Mouse (Mus musculus) cerebellum, adult 18-20 months (tissue): ENCODE data around the gene Zfp493.
A peak's percentile ranks its signal among the peaks of the same experiment; 100 is the strongest.
"Not testable (repeated sequence)": the region's sequence is repeated elsewhere in the genome, so short reads cannot be mapped to it uniquely, and the experiment has no call there.

Source experiments
- DNase-seq, 2 experiments: peaks; one replicate each; pipeline ENCODE4 v3.0.0; 2021

The Zfp493 gene

GRCm38 (mm10) chr13:67779265-67780221 lies at the start of gene Zfp493:
Gene Zfp493, plus strand, starts transcription at chr13:67779693.
- peak; percentile 73 to 86 for DNase-seq

- DNase-seq: not testable (repeated sequence)
Observed at GRCm38 (mm10) chr13:67734391-67734790, 45.1 kb upstream of the Zfp493 start.

- DNase-seq: no peak
Observed at GRCm38 (mm10) chr13:67742941-67743340, 36.6 kb upstream of the Zfp493 start.

- no peak for DNase-seq
Observed at GRCm38 (mm10) chr13:67743896-67744295, 35.6 kb upstream of the Zfp493 start.

GRCm38 (mm10) chr13:67754333-67755306 lies 24.9 kb upstream of the Zfp493 start, which contains the start of gene Zfp85:
Gene Zfp85, minus strand, starts transcription at chr13:67755228.
- peak; percentile 67 to 72 for DNase-seq

- DNase-seq: no peak
Observed at GRCm38 (mm10) chr13:67755761-67756160, 23.7 kb upstream of the Zfp493 start.

GRCm38 (mm10) chr13:67759966-67760365 lies 19.5 kb upstream of the Zfp493 start:
- DNase-seq: no peak

GRCm38 (mm10) chr13:67763031-67763768 lies 16.3 kb upstream of the Zfp493 start:
- DNase-seq: no peak

- DNase-seq: no peak
Observed at GRCm38 (mm10) chr13:67791921-67792455, 12.5 kb downstream of the Zfp493 start.

- DNase-seq: no peak
Observed at GRCm38 (mm10) chr13:67798618-67799017, 19.1 kb downstream of the Zfp493 start.

GRCm38 (mm10) chr13:67799151-67799550 lies 19.7 kb downstream of the Zfp493 start:
- not testable (repeated sequence) for DNase-seq

GRCm38 (mm10) chr13:67811651-67812210 lies 32.2 kb downstream of the Zfp493 start:
- no peak for DNase-seq

- peak in 1 of 2 experiments; percentile 13 for DNase-seq
Observed at GRCm38 (mm10) chr13:67812961-67813709, 33.6 kb downstream of the Zfp493 start.

GRCm38 (mm10) chr13:67813710-67814660 lies 34.5 kb downstream of the Zfp493 start, which contains the start of gene Zfp273:
Gene Zfp273, plus strand, starts transcription at chr13:67813740.
- peak; percentile 81 to 84 for DNase-seq

GRCm38 (mm10) chr13:67818636-67819035 lies 39.1 kb downstream of the Zfp493 start:
- DNase-seq: no peak

GRCm38 (mm10) chr13:67830911-67831336 lies 51.4 kb downstream of the Zfp493 start, which contains the start of gene Gm10037:
Gene Gm10037, plus strand, starts transcription at chr13:67831106.
- DNase-seq: peak; percentile 67 to 78

- DNase-seq: not testable (repeated sequence)
Observed at GRCm38 (mm10) chr13:67833137-67833536, 53.6 kb downstream of the Zfp493 start.
